Mouse (Mus musculus) midbrain, postnatal 0 days (tissue): ENCODE results near the gene Naaladl2. TPM values are rescaled to one million over a fixed set of nuclear protein-coding genes. Genes with fewer than 3 reads are reported as not detected.

Source experiments
- ATAC-seq: fragments of 200-750 bp; cut with Nextera tagmentation; 2 replicates; pipeline ENCODE4 v1.8.0; 2017; ENCODE audit warnings: moderate number of reproducible peaks, mild to moderate bottlenecking, moderate TSS enrichment, moderate library complexity; ENCODE audit not compliant: low FRiP score
- DNase-seq: peaks from one replicate; pipeline ENCODE4 v3.0.0-alpha.2; 2015; ENCODE audit warnings: low spot score
- H3K27ac ChIP-seq: fragments of 300-500 bp; sonication (generic); 2 replicates; pipeline ENCODE4 v1.5.1; 2014; ENCODE audit warnings: low read depth, mild to moderate bottlenecking, low read length, mixed read lengths
- H3K27me3 ChIP-seq: fragments of 300-500 bp; sonication (generic); 2 replicates; pipeline ENCODE4 v1.6.1; 2014; ENCODE audit warnings: low read length, control low read depth, mixed read lengths; ENCODE audit not compliant: insufficient read depth
- H3K36me3 ChIP-seq: fragments of 300-500 bp; sonication (generic); 2 replicates; pipeline ENCODE4 v1.6.1; 2014; ENCODE audit warnings: low read length, control low read depth, mixed read lengths; ENCODE audit not compliant: insufficient read depth
- H3K4me1 ChIP-seq: fragments of 300-500 bp; sonication (generic); 2 replicates; pipeline ENCODE4 v1.6.1; 2014; ENCODE audit warnings: mild to moderate bottlenecking, control low read depth, antibody characterized with exemption, low read length, mixed read lengths; ENCODE audit not compliant: insufficient read depth
- H3K4me2 ChIP-seq: fragments of 300-500 bp; sonication (generic); 2 replicates; pipeline ENCODE4 v1.6.1; 2014; ENCODE audit warnings: low read depth, mild to moderate bottlenecking, low read length, mixed read lengths; ENCODE audit not compliant: poor library complexity, severe bottlenecking
- H3K4me3 ChIP-seq: fragments of 300-500 bp; sonication (generic); 2 replicates; pipeline ENCODE4 v1.5.1; 2014; ENCODE audit warnings: low read depth, mild to moderate bottlenecking, low read length, moderate library complexity
- H3K9ac ChIP-seq: fragments of 300-500 bp; sonication (generic); replicated peaks from 2 replicates; pipeline ENCODE4 v1.6.1; 2014; ENCODE audit warnings: mild to moderate bottlenecking, low read length, moderate library complexity, mixed read lengths; ENCODE audit not compliant: poor library complexity, severe bottlenecking
- H3K9me3 ChIP-seq: fragments of 300-500 bp; sonication (generic); 2 replicates; pipeline ENCODE4 v1.6.1; 2016; ENCODE audit warnings: low read length, control low read depth
- CTCF ChIP-seq: IDR thresholded peaks from 2 replicates; pipeline ENCODE4 v1.5.1; 2016; ENCODE audit warnings: antibody characterized with exemption, mild to moderate bottlenecking
- WGBS: fragments of 180-500 bp; shearing (Covaris S2); extraction: QIAGEN DNeasy Blood & Tissue Kit; methylation state at CpG from one replicate; pipeline ENCODE4 v1.1.7; 2014; 5-methylcytosine and 5-hydroxymethylcytosine counted together
- polyA plus RNA-seq: library from polyadenylated mRNA; unstranded; fragments of >200 nt; fragmentation: Nextera tagmentation; extraction: Ambion mirVana; gene quantifications from 2 replicates; pipeline ENCODE4 v1.2.1, GENCODE M21; 2015
- total RNA-seq: library from RNA; depleted of rRNA; stranded (reverse); fragments of >200 nt; gene quantifications from 2 replicates; pipeline ENCODE4 v1.2.3, GENCODE M21; 2014

The Naaladl2 gene
- total and polyA plus RNA-seq, 2 experiments from 2014 or later = 1.1 to 2.9 TPM

DNA sequence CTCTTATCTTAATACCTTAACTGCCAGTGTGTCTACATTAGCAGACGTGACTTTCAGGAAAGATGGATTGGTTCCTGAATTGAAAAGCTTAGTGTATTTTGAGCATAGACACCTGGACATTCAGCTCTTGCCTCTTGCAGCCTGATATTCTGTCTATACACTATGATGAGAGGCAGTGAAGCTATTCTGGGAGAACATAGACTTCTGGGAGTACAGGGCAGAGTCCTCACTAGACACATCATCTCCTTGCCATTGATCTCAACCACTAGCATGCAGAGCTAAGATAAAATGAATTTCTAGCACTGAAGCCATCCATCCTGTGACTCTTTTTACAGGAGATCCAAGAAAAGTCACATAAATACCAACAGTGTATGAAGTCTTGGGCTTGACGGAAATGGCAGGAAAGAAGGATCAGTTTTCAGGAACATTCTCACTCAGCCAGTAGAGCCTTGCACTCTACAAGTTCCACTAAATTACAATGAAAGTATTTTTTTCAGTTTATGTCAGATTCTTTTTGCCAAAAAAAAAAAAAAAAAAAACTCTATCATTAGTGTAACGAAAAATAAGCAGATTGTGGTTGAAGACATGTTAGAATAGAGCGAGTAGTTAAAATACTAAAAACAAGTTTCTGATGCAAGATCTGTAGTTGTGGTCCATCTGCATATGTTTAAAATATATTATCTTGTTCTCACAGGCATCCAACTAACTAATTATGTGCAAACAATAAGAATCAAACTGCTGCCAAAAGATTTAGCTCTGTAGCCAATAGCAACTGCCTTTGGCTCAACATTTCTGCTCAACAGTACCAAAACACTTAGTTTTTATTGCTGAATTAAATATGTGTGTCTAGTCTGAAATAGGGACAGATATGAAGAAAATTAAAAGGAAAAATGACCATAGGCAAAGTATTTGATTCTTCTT lies 1171.1 kb downstream of the Naaladl2 start:
- ATAC-seq (no peak), DNase-seq (peak; percentile 19)
- H3K9ac ChIP-seq = no peak overlapping the region
- WGBS = 76% methylated on average over 4 of the region's 4 CpGs
- H3K4me2 ChIP-seq = no peak overlapping the region
- H3K27me3 ChIP-seq = no peaks in the 10 kb centered on the region
- H3K4me3 ChIP-seq = no peak overlapping the region
- H3K4me1 ChIP-seq = no peaks in the 10 kb centered on the region
- TF ChIP-seq CTCF = no peak
- H3K27ac ChIP-seq = no peak overlapping the region
- H3K36me3 ChIP-seq = no peaks in the 10 kb centered on the region
- H3K9me3 ChIP-seq = no peaks in the 10 kb centered on the region

DNA sequence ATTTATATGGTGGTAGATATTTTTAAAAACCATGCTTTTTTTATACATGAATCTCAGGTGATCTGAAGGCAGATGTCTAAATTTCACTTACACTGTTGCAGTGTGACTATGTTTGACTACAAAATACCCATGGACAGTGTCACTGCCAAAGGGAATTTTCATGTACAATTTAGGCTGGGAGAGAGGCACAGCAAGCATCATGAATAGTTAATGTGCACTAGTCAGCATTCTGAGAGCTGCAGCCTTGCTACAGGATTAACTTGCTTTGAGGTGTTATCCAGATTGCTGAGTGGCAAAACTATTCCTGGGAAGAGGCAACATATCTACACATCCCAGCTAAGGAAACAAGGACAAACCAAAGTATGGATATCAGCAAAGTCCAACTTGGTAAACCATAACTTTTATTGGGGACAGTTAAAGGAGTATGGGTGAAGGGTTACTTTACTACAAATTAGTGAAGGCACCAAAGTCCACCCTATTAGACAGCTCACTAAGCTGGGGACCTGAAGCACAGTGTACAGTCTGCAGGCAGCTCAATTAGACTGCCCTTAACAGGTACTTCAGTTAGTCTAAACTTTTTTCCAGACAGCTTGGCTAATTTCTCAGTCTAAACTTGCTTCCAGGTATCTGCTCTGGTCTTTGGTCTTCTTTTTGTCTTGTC lies 1181.0 kb downstream of the Naaladl2 start:
- H3K36me3 ChIP-seq = no peaks in the 10 kb centered on the region
- no peak overlapping the region for H3K9ac ChIP-seq
- no peaks in the 10 kb centered on the region for H3K27me3 ChIP-seq
- no peak overlapping the region for H3K4me3 ChIP-seq
- no peak for DNase-seq
- no peak for TF ChIP-seq CTCF
- H3K4me2 ChIP-seq = no peak overlapping the region
- ATAC-seq = no peak
- H3K27ac ChIP-seq = no peak overlapping the region
- no peaks in the 10 kb centered on the region for H3K4me1 ChIP-seq
- no peaks in the 10 kb centered on the region for H3K9me3 ChIP-seq

GRCm38 (mm10) chr3:23946182-23946581 lies 1197.9 kb downstream of the Naaladl2 start:
- Histone ChIP-seq H3K27ac (no peak overlapping the region), H3K9me3 (no peaks in the 10 kb centered on the region), H3K4me3 (no peak overlapping the region), H3K9ac (no peak overlapping the region), H3K4me1 (no peaks in the 10 kb centered on the region), H3K36me3 (no peaks in the 10 kb centered on the region), H3K4me2 (no peak overlapping the region), H3K27me3 (no peaks in the 10 kb centered on the region)
- DNase-seq (no peak), ATAC-seq (no peak)
- 69% methylated on average over 2 of the region's 2 CpGs for WGBS
- no peak for TF ChIP-seq CTCF

DNA sequence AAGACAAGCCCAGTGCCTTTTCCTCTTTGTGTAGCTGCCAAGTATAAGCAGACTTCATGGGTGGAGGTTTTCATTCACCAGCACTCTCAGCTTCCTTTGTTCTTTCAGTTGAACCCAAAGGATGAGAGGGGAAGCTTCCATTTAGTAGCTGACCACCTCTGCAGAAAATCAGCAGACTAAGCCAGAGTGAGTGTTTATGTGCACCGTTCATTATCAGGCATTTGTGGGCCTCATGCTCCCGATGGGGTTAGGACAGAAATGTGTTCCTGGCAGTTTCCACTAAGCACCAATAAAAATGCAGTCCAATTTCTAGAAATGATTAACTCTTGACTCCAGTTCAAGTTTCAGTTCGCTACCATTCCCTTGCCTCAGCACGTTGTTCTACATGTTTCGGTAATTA lies 1206.8 kb downstream of the Naaladl2 start:
- no peaks in the 10 kb centered on the region for H3K36me3 ChIP-seq
- WGBS = 28% methylated on average over 5 of the region's 5 CpGs
- peak; percentile 21 for DNase-seq
- TF ChIP-seq CTCF = no peak
- H3K9me3 ChIP-seq = no peaks in the 10 kb centered on the region
- H3K9ac ChIP-seq = no peak overlapping the region
- no peak for ATAC-seq
- H3K4me1 ChIP-seq = no peaks in the 10 kb centered on the region
- H3K27me3 ChIP-seq = no peaks in the 10 kb centered on the region
- H3K4me2 ChIP-seq = no peak overlapping the region
- H3K27ac ChIP-seq = no peak overlapping the region
- H3K4me3 ChIP-seq = no peak overlapping the region

- no peaks in the 10 kb centered on the region for H3K27me3 ChIP-seq
- no peak overlapping the region for H3K9ac ChIP-seq
- H3K4me3 ChIP-seq = no peak overlapping the region
- 80% methylated on average over 4 of the region's 4 CpGs for WGBS
- TF ChIP-seq CTCF = no peak
- no peak for ATAC-seq
- no peak for DNase-seq
- no peak overlapping the region for H3K27ac ChIP-seq
- H3K9me3 ChIP-seq = no peaks in the 10 kb centered on the region
- H3K4me1 ChIP-seq = no peaks in the 10 kb centered on the region
- H3K4me2 ChIP-seq = no peak overlapping the region
- no peaks in the 10 kb centered on the region for H3K36me3 ChIP-seq
Measured at GRCm38 (mm10) chr3:23928097-23928496, 1216.0 kb downstream of the Naaladl2 start.

DNA sequence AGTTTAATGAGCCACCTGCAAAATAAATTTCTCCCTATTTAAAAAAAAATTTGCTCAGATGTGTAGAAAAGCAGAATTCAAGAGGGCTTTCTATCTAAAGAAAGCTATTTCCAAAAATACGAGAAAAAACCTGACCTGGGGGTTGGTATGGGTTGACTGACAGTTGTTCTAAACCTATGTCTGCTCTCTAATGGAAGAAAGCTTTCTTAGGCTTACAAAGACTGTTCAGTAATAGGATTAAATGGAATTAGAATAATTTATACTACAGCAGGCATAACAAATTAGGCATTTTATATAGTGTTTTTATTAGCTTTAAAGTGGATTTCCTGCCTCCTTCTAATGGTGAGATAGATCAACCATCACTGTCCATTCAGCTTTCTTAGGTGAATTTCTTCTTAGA lies 1236.4 kb downstream of the Naaladl2 start:
- Histone ChIP-seq H3K4me2 (no peak overlapping the region), H3K27ac (no peak overlapping the region), H3K4me3 (no peak overlapping the region), H3K27me3 (no peaks in the 10 kb centered on the region), H3K9me3 (no peaks in the 10 kb centered on the region), H3K4me1 (no peaks in the 10 kb centered on the region), H3K9ac (no peak overlapping the region), H3K36me3 (no peaks in the 10 kb centered on the region)
- whole genome bisulfite sequencing = 31% methylated on average over 1 of the region's 1 CpGs
- DNase-seq = no peak
- ATAC-seq = no peak
- TF ChIP-seq CTCF = no peak
